Mouse (Mus musculus) layer of hippocampus, adult 8-10 months (tissue): ENCODE data around the gene Pof1b. TPM values are rescaled to one million over a fixed set of nuclear protein-coding genes. Genes with fewer than 3 reads are reported as not detected.

Experiments used
- DNase-seq, 2 experiments: peaks; one replicate each; pipeline ENCODE4 v3.0.0; 2022; ENCODE audit warnings: low spot score in 2 of 2
- total RNA-seq, 4 experiments: library from RNA; stranded (reverse); gene quantifications; 2 replicates each; pipeline ENCODE4 v1.2.4; 2022

Pof1b gene
- total RNA-seq: not detected

DNA sequence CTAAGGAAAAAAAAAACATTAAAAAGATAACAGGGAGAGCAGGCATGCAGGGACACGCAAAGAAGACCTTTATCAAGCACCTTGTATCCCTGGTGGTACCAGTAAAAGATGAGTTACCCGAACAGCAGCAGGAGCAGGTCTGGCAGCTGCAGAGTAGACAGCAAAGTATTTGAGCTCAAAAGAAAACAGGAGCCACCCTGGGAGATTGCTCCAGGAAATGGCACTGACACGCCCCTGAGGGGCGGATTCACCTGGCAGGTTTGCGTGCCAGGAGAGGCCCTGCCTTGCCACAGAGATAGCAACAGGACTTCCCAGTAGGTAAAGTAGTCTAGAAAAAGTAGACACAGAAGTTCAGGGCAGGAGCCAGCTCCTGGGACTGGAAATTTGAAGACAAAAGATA is at the start of gene Pof1b:
Gene Pof1b, minus strand, starts transcription at position 144 of the 400 bp plus-strand sequence.
- no peak for DNase-seq

DNA sequence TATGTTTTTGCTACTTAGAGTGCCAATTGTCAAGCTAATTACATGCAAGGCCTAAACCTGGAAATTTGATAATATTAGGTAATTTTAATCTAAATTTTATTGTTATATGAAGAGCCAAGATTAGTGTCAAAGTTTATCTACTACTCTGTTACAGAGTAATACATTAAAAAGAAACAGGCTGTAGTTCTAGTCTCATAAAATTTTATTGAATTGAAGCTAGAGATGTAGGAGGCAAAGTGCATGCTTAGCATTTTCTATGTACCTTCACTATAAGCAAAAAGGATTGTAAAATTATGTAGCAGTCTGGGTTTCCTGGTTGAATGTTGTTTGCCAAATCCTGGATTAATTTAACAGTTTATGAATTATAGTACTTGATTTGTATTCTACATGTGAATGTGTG is 18.1 kb upstream of the Pof1b start:
- DNase-seq: no peak

DNA sequence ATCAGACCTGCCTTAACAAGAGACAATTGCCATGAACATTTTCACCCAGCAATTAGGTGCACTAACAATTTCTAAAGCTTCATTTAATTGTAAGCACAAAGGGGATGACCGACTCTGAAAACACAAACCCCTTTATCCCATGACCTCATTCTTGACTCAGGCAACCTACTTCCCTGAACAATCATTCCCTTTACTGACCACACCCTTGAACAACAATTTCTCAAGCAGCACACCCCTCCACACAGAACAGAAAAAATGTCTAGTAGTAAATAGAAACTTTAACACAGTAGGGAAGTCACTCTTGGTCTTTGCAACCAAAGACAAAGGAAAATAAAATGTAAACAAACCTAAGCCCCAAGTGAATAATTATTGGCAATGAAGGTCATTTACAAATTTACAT is 4.1 kb downstream of the Pof1b start:
- no peak for DNase-seq

DNA sequence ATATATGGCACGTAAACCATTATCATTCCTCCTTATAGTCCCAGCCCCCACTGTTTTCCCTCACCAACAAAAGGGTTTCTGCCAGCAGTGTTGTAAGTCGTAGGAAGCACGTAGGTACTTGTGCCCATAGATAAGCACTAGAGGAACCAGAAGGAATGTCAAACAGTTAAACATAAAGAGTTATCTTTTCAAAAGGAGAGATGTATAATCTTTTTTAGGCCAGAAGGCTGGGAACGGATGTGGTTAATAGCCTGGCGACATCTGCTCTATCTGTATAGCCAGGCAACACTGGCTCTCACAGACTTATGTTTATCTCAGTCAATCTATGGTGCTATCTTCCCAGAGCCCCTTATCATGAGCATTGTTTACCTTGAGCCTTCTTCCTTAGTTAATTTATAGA is 17.8 kb downstream of the Pof1b start:
- DNase-seq: no peak

DNA sequence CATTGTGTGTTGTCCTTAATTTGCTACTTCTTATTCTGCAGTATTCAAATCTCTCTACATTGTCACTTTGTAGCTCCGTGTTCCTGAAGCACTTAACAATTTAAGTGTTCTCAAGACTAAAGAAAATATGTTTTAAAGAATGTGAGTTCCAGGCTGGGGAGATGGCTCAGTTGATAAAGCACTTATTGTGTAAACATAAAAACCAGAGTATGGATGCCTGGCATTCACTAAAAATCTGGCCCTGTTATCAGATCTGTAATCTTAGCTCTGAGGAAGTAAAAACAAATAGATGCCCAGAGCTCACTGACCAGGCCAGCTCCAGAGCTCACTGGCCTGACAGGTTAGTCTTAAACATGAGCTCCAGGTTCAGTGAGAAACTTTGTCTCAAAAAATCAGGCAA is 22.9 kb downstream of the Pof1b start:
- no peak for DNase-seq

DNA sequence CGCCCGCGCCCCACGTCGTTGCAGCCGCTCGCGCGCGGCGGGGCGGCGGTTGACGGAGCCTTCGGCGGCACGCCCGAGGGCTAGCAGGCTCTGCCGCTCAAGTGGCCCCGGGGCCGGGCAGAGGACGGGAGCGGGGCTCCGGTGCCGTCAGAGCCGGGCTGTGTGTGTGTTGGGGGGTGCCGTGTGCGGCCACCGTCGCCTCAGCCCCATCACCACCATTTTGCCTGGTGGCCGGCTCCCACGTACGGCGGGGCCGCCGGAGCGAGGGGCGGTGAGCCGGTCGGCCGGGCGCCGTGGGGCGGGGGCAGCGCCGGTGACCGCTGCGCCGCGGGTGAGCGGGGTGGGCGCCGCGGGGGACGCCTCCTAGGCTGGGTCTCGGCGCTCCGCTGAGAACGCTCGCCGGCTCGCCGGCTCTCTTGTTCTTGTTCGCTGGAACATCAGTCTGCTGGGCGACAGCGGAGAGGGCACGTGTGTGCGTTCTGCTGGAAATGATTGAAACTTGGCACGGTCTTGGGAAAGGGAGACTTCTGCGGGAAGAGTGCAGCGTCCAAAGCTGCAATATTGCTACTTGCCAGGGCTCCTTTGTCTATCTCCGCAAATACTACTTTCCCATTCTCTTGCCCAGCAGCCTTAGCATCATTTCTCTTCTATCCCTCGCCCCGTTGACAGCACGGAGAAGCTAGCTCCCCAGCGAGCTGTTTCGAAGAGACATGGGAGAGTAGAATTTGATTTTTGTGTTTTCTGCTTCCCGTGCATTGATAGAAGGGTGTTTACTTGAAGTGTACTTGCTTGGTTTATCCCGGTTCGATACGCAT is 96.9 kb downstream of the Pof1b start:
- peak in 1 of 2 experiments; percentile 11 for DNase-seq

DNA sequence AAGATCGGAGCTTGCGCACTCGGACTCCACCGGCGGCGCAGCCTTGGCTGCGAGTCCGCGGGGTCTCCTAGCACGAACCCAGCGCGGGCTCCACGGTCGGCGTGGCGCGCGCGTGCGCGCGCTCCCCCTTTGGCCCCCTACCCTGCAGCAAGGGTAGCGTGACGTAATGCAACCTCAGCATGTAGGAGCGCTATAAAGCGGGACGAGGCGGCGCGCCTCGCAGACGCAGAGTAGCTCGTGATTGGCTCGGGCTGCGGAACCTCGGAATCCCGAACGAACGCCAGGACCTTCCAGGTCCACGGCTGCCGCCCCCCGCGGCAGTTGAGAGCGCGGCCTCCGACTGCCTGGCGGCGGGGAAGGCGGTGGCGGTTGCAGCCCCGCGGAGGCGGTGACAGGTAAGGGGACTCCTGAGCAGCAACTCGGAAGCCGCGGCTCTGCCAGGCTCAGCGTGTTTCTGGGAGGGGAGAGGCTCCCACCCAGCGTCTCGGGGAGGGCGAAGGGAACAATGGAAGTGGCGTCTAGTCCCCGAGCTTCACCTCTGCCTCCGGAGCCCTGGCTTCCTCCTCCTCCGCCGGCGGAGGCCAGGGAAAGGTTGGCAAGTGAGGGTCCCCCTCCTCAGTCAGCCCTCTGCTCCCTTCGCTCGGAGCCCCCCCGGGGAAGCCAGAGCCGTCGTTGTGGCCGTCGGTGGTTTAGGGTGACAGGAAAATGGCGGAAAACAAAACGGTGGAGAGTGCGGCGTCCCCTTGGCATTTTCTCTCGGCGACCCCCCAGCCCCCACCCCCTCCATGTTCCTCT is 97.7 kb downstream of the Pof1b start, which contains the start of gene Zfp711:
Gene Zfp711, plus strand, starts transcription at position 16 of the 795 bp plus-strand sequence.
- peak; percentile 32 to 55 for DNase-seq

Other genes starting within 250 kb of the Pof1b start
- gene 2010106E10Rik, start 203.4 kb downstream of the Pof1b start, total RNA-seq: not detected
- 10 to 100 TPM in 1 of 4 experiments, 1 to 10 TPM in 3; 8.2 to 11.0 (median 9.2) TPM for gene Zfp711, start 98.1 kb downstream of the Pof1b start, total RNA-seq